Mouse (Mus musculus): ENCODE measurements around the gene Erc2. TPM values are rescaled to one million over a fixed set of nuclear protein-coding genes. Genes with fewer than 3 reads are reported as not detected.

Erc2 gene
- polyA plus RNA-seq, 1 experiment from 2014 or later = 4.3 TPM

DNA sequence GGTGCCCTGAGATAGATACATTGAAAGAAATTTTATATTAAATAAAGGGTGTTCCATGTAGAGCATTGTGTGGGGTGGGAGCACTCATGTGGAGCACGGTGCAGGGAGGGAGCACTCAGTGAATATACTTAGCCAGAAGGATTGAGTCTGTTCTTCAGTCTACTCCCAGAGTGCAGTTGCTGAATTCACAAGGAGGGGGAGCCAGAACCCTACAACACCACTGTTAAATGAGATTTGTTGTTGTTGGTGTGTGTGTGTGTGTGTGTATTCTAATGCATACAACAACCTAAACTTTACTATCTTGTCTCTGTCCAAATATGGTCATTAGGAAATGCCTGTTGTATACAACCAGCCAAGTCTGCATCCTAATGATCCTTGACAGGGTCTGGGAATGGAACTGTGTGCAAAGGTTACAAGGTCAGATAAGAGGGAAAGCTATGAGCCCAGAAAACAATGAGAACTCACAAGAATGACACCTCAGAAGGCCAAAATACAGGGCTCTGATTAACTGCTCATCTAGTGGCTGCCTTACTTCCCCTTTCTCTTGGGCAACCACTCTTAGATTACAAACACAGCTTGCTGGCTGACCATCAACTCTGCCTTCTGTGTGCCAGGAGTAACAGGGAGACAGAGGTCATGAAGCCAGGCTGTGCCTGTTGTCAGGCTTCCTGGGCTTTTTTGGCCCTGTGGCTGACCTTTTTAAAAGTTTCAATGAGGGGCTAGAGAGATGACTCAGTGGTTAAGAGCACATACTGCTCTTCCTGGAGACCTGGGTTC is 661.3 kb downstream of the Erc2 start:
- Histone ChIP-seq H3K27me3 (replicated peaks; ENCODE audit: control insufficient read depth, insufficient read depth, low read length) (no peaks in the 10 kb centered on the region), H3K36me3 (ENCODE audit: control insufficient read depth, insufficient read depth, low read length) (no peaks in the 10 kb centered on the region), H3K9ac (ENCODE audit: low read depth, low read length) (no peak overlapping the region), H3K9me3 (ENCODE audit: control insufficient read depth, low read length) (no peaks in the 10 kb centered on the region), H3K4me2 (ENCODE audit: low read depth, low read length) (no peak overlapping the region), H3K4me1 (ENCODE audit: control insufficient read depth, insufficient read depth, low read length) (no peaks in the 10 kb centered on the region), H3K27ac (ENCODE audit: low read length) (no peak overlapping the region), H3K4me3 (ENCODE audit: low read length) (no peak overlapping the region)
- ATAC-seq = no peak
- 100% methylated on average over 1 of the region's 1 CpGs for WGBS

DNA sequence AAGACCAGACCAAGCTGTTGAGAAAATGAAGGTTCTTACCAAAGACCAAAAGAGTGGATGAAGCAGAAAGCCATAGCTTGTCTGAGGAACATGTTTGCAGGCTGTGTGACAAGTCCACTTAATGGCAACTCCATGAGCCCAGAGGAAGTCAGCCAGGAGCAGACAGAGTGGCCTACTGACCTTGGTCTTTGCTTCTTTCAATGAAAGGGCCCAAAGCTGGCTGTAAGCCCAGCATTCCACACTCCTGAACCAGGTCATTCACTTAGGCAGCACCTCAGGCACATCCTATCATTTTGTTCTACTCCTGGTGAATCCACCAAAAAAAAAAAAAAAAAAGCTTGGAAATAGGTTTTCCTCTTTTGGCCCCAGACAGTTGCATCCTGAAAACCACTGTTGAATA is 664.3 kb downstream of the Erc2 start:
- Histone ChIP-seq H3K4me2 (ENCODE audit: low read depth, low read length) (no peak overlapping the region), H3K4me3 (ENCODE audit: low read length) (no peak overlapping the region), H3K27me3 (replicated peaks; ENCODE audit: control insufficient read depth, insufficient read depth, low read length) (no peaks in the 10 kb centered on the region), H3K4me1 (ENCODE audit: control insufficient read depth, insufficient read depth, low read length) (no peaks in the 10 kb centered on the region), H3K9me3 (ENCODE audit: control insufficient read depth, low read length) (no peaks in the 10 kb centered on the region), H3K9ac (ENCODE audit: low read depth, low read length) (no peak overlapping the region), H3K36me3 (ENCODE audit: control insufficient read depth, insufficient read depth, low read length) (no peaks in the 10 kb centered on the region), H3K27ac (ENCODE audit: low read length) (no peak overlapping the region)
- no peak for ATAC-seq

DNA sequence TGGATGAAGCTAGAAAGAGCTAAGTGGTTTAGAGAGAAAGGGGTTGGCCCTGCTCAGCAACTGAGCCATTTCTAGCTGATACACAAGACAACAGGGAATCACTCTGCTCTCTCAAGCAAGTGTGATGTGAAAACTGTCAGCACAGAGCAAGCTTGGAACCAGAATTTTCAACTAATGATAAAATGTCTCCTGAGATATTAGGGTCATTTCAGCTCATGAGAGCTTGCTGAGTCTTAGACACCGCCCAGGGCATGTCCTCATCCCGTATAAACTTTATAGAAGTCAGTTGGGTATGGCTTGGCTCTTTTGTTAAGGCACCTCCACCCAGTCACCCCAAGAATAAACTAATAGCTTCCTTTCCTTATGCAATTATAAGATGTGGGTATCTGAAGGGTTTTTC is 666.0 kb downstream of the Erc2 start:
- ATAC-seq = no peak
- no peak overlapping the region for H3K4me3 ChIP-seq (ENCODE audit: low read length)
- 80% methylated on average over 2 of the region's 2 CpGs for WGBS
- no peak overlapping the region for H3K27ac ChIP-seq (ENCODE audit: low read length)
- no peaks in the 10 kb centered on the region for H3K36me3 ChIP-seq (ENCODE audit: control insufficient read depth, insufficient read depth, low read length)
- H3K27me3 ChIP-seq (replicated peaks; ENCODE audit: control insufficient read depth, insufficient read depth, low read length) = no peaks in the 10 kb centered on the region
- H3K9me3 ChIP-seq (ENCODE audit: control insufficient read depth, low read length) = no peaks in the 10 kb centered on the region
- H3K4me2 ChIP-seq (ENCODE audit: low read depth, low read length) = no peak overlapping the region
- H3K4me1 ChIP-seq (ENCODE audit: control insufficient read depth, insufficient read depth, low read length) = no peaks in the 10 kb centered on the region
- H3K9ac ChIP-seq (ENCODE audit: low read depth, low read length) = no peak overlapping the region

DNA sequence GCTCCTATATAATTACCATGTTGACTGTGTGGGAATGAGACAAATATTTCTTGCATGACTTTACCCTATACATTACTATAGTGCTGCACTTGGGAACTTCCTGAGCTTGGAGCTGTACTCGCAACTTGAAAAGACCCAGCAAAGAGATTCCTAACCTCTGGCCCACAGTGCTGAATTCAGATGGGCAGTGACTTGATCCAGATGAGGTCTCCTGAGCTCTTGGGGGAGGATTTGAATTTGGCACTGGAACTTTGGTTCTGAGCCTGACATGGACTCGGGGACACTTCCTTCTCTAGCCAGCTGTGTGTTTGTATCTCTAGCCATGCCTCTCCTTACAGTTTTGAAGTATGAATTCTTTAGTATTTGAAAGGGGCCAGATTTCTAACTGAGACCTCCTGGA is 666.7 kb downstream of the Erc2 start:
- Histone ChIP-seq H3K27ac (ENCODE audit: low read length) (no peak overlapping the region), H3K4me3 (ENCODE audit: low read length) (no peak overlapping the region), H3K9me3 (ENCODE audit: control insufficient read depth, low read length) (no peaks in the 10 kb centered on the region), H3K9ac (ENCODE audit: low read depth, low read length) (no peak overlapping the region), H3K36me3 (ENCODE audit: control insufficient read depth, insufficient read depth, low read length) (no peaks in the 10 kb centered on the region), H3K27me3 (replicated peaks; ENCODE audit: control insufficient read depth, insufficient read depth, low read length) (no peaks in the 10 kb centered on the region), H3K4me2 (ENCODE audit: low read depth, low read length) (no peak overlapping the region), H3K4me1 (ENCODE audit: control insufficient read depth, insufficient read depth, low read length) (no peaks in the 10 kb centered on the region)
- WGBS = 71% methylated on average over 2 of the region's 2 CpGs
- no peak for ATAC-seq

DNA sequence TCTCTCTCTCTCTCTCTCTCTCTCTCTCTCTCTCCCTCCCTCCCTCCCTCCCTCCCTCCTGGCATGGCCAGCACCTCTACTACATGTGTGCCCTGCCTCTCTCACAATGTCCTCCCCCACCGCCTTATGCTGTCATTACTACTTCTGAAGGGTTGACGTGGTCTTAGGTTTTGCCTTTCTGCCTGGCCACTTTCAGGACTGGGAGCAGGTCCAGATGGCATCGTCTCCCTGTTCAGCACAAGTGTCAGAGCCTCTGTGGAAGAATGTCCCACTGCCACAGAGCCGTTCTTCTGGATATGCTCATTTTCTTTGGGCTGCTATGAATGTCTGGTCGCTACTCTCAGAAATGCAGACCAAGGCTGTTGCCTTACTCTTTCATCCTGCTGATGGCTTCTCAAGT is 671.7 kb downstream of the Erc2 start:
- no peak overlapping the region for H3K27ac ChIP-seq (ENCODE audit: low read length)
- H3K9ac ChIP-seq (ENCODE audit: low read depth, low read length) = no peak overlapping the region
- 86% methylated on average over 5 of the region's 5 CpGs for WGBS
- H3K4me1 ChIP-seq (ENCODE audit: control insufficient read depth, insufficient read depth, low read length) = peaks cover 14% of the 10 kb centered on the region
- no peak for ATAC-seq
- no peaks in the 10 kb centered on the region for H3K27me3 ChIP-seq (replicated peaks; ENCODE audit: control insufficient read depth, insufficient read depth, low read length)
- no peak overlapping the region for H3K4me2 ChIP-seq (ENCODE audit: low read depth, low read length)
- no peak overlapping the region for H3K4me3 ChIP-seq (ENCODE audit: low read length)
- no peaks in the 10 kb centered on the region for H3K36me3 ChIP-seq (ENCODE audit: control insufficient read depth, insufficient read depth, low read length)
- H3K9me3 ChIP-seq (ENCODE audit: control insufficient read depth, low read length) = no peaks in the 10 kb centered on the region

DNA sequence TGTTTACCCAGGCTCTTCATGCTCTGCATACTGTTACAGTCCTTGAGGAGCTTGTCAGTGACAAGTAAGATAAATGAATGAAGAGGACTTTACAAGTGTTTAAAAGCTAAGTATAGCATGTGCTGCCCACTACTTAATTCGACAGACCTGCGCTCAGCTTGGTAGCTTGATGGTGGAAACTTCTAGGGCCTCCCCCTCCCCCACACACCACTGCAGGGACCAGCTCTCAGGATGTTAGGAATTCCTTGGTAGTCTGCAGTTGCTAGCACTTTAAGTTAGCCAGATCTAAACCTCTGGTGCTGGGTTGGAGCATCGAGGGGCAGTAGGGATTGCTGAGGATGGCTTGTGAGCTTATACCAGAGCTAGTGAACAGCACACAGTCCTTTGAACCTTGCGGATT is 672.9 kb downstream of the Erc2 start:
- H3K27ac ChIP-seq (ENCODE audit: low read length) = peak overlapping the region; percentile 21; the same call in 1 of the 2 replicates
- no peak overlapping the region for H3K9ac ChIP-seq (ENCODE audit: low read depth, low read length)
- WGBS = 39% methylated on average over 4 of the region's 4 CpGs
- no peaks in the 10 kb centered on the region for H3K36me3 ChIP-seq (ENCODE audit: control insufficient read depth, insufficient read depth, low read length)
- H3K4me3 ChIP-seq (ENCODE audit: low read length) = no peak overlapping the region
- H3K27me3 ChIP-seq (replicated peaks; ENCODE audit: control insufficient read depth, insufficient read depth, low read length) = no peaks in the 10 kb centered on the region
- ATAC-seq = peak; percentile 55
- H3K4me1 ChIP-seq (ENCODE audit: control insufficient read depth, insufficient read depth, low read length) = peaks cover 14% of the 10 kb centered on the region
- no peaks in the 10 kb centered on the region for H3K9me3 ChIP-seq (ENCODE audit: control insufficient read depth, low read length)
- no peak overlapping the region for H3K4me2 ChIP-seq (ENCODE audit: low read depth, low read length)

DNA sequence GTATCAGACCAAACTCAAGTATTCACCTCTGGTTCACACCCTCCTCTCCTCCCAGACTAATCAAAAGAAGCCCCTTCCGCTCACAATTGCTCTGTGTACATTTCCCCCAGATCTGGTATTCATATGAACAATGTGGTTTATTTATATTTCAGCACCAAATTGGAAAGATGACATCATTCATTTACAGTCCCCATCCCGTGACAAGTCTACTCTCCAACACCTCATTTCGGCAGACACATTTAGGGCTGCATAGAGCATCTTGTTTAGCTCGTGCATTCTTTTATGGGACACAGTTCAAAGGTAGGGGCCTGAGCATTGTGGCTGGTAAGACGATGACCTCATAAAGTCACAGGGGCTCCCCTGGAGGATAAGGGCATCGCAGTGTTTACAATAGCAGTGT is 677.9 kb downstream of the Erc2 start:
- Histone ChIP-seq H3K27me3 (replicated peaks; ENCODE audit: control insufficient read depth, insufficient read depth, low read length) (no peaks in the 10 kb centered on the region), H3K36me3 (ENCODE audit: control insufficient read depth, insufficient read depth, low read length) (no peaks in the 10 kb centered on the region), H3K9ac (ENCODE audit: low read depth, low read length) (no peak overlapping the region), H3K9me3 (ENCODE audit: control insufficient read depth, low read length) (no peaks in the 10 kb centered on the region), H3K4me3 (ENCODE audit: low read length) (no peak overlapping the region), H3K4me2 (ENCODE audit: low read depth, low read length) (no peak overlapping the region), H3K4me1 (ENCODE audit: control insufficient read depth, insufficient read depth, low read length) (peaks cover 13% of the 10 kb centered on the region), H3K27ac (ENCODE audit: low read length) (no peak overlapping the region)
- WGBS = 42% methylated on average over 6 of the region's 6 CpGs
- ATAC-seq = no peak

DNA sequence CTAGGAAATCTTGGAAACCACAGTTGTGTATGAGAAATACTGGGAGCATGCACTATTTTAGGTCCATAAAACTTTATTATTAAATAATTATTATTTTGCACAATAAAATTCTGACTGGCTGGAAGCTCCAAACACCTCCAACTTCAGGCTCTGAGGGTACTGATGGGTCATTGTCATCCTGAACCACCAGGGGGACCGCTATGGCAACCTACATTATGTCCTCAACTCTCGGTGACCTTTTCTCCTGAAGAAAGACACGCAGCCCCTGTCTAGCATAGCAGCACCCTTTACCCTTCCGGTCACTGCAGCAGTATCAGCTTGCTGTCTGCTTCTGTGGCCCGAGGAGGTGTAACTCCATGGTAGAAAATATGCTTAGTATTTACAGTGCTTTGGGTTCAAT is 679.0 kb downstream of the Erc2 start:
- H3K27me3 ChIP-seq (replicated peaks; ENCODE audit: control insufficient read depth, insufficient read depth, low read length) = no peaks in the 10 kb centered on the region
- no peak for ATAC-seq
- WGBS = 63% methylated on average over 5 of the region's 5 CpGs
- H3K27ac ChIP-seq (ENCODE audit: low read length) = no peak overlapping the region
- H3K36me3 ChIP-seq (ENCODE audit: control insufficient read depth, insufficient read depth, low read length) = no peaks in the 10 kb centered on the region
- no peak overlapping the region for H3K9ac ChIP-seq (ENCODE audit: low read depth, low read length)
- no peak overlapping the region for H3K4me2 ChIP-seq (ENCODE audit: low read depth, low read length)
- peaks cover 4% of the 10 kb centered on the region; the same call in 1 of the 2 replicates for H3K4me1 ChIP-seq (ENCODE audit: control insufficient read depth, insufficient read depth, low read length)
- no peak overlapping the region for H3K4me3 ChIP-seq (ENCODE audit: low read length)
- no peaks in the 10 kb centered on the region for H3K9me3 ChIP-seq (ENCODE audit: control insufficient read depth, low read length)

DNA sequence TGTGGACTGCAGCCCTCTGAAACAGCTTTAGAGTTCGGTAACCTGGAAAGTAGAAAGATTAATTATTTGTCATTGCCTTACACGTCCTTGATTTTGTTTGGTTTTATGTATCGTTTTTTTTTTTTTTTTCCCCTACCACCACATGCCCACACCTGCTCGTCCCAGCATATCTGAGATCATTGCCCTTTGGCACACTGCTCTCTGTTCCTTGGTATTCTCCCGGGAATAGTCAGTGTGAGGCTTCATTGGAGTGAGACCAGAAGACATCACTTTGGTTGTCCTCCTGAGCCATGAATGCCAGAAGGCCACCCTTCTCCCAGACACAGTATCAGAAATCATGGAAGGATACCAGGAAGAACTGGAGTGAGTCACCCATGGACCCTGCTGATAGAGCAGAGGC is 681.9 kb downstream of the Erc2 start:
- H3K4me2 ChIP-seq (ENCODE audit: low read depth, low read length) = no peak overlapping the region
- 77% methylated on average over 5 of the region's 5 CpGs for WGBS
- H3K4me3 ChIP-seq (ENCODE audit: low read length) = no peak overlapping the region
- ATAC-seq = no peak
- no peak overlapping the region for H3K9ac ChIP-seq (ENCODE audit: low read depth, low read length)
- H3K36me3 ChIP-seq (ENCODE audit: control insufficient read depth, insufficient read depth, low read length) = no peaks in the 10 kb centered on the region
- H3K27me3 ChIP-seq (replicated peaks; ENCODE audit: control insufficient read depth, insufficient read depth, low read length) = no peaks in the 10 kb centered on the region
- no peaks in the 10 kb centered on the region; the same call in 1 of the 2 replicates for H3K4me1 ChIP-seq (ENCODE audit: control insufficient read depth, insufficient read depth, low read length)
- H3K27ac ChIP-seq (ENCODE audit: low read length) = no peak overlapping the region
- no peaks in the 10 kb centered on the region for H3K9me3 ChIP-seq (ENCODE audit: control insufficient read depth, low read length)

DNA sequence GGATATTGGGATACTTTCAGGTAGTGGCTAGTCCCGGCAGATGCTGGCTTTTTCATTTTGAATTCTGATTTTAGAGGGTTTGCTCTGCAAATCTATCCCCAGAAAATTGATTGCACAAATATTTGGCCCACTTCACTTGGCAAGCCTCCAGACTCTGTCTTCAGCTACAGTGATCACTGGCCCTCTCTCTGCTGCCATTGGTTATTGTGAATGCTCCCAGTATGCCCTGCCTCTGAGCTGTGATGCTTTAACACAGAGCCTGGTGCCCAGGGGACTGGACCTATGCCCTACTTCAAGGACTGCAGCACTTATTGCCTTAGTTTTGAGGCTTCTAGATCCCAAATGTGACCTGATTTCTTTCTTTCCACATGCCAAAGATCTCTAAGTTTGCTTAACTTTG is 686.4 kb downstream of the Erc2 start:
- Histone ChIP-seq H3K4me3 (ENCODE audit: low read length) (no peak overlapping the region), H3K4me1 (ENCODE audit: control insufficient read depth, insufficient read depth, low read length) (no peaks in the 10 kb centered on the region; the same call in 1 of the 2 replicates), H3K9me3 (ENCODE audit: control insufficient read depth, low read length) (no peaks in the 10 kb centered on the region), H3K9ac (ENCODE audit: low read depth, low read length) (no peak overlapping the region), H3K27ac (ENCODE audit: low read length) (no peak overlapping the region), H3K27me3 (replicated peaks; ENCODE audit: control insufficient read depth, insufficient read depth, low read length) (no peaks in the 10 kb centered on the region), H3K4me2 (ENCODE audit: low read depth, low read length) (no peak overlapping the region), H3K36me3 (ENCODE audit: control insufficient read depth, insufficient read depth, low read length) (no peaks in the 10 kb centered on the region)
- 72% methylated on average over 1 of the region's 1 CpGs for WGBS
- no peak for ATAC-seq

Data from intestine, embryonic 16.5 days (tissue).